Mouse (Mus musculus): Measurements from ENCODE around the gene Bid.
"Not testable (repeated sequence)": the region's sequence is repeated elsewhere in the genome, so short reads cannot be mapped to it uniquely, and the experiment has no call there.

The Bid gene

GRCm38 (mm10) chr6:120903450-120903912 is 13.2 kb downstream of the Bid start:
- DNase-seq (ENCODE audit: low spot score) = no peak

- DNase-seq (ENCODE audit: low spot score) = peak; percentile 26
Measured at GRCm38 (mm10) chr6:120901776-120902645, 14.6 kb downstream of the Bid start.

- DNase-seq (ENCODE audit: low spot score) = peak; percentile 32
Measured at GRCm38 (mm10) chr6:120898188-120898833, 18.3 kb downstream of the Bid start.

GRCm38 (mm10) chr6:120894524-120894923 is 22.1 kb downstream of the Bid start:
- no peak for DNase-seq (ENCODE audit: low spot score)

GRCm38 (mm10) chr6:120894089-120894488 is 22.6 kb downstream of the Bid start:
- DNase-seq (ENCODE audit: low spot score) = no peak

GRCm38 (mm10) chr6:120886696-120887095 is 30.0 kb downstream of the Bid start:
- no peak for DNase-seq (ENCODE audit: low spot score)

GRCm38 (mm10) chr6:120884436-120884835 is 32.2 kb downstream of the Bid start:
- no peak for DNase-seq (ENCODE audit: low spot score)

GRCm38 (mm10) chr6:120879046-120879445 is 37.6 kb downstream of the Bid start:
- no peak for DNase-seq (ENCODE audit: low spot score)

- DNase-seq (ENCODE audit: low spot score) = no peak
Measured at GRCm38 (mm10) chr6:120873874-120874273, 42.8 kb downstream of the Bid start.

GRCm38 (mm10) chr6:120871286-120871685 is 45.4 kb downstream of the Bid start:
- DNase-seq (ENCODE audit: low spot score) = no peak

GRCm38 (mm10) chr6:120868824-120869223 is 47.8 kb downstream of the Bid start:
- DNase-seq (ENCODE audit: low spot score) = no peak

GRCm38 (mm10) chr6:120866051-120866814 is 50.4 kb downstream of the Bid start:
- no peak for DNase-seq (ENCODE audit: low spot score)

GRCm38 (mm10) chr6:120860079-120860478 is 56.6 kb downstream of the Bid start:
- DNase-seq (ENCODE audit: low spot score) = no peak

GRCm38 (mm10) chr6:120858217-120858711 is 58.4 kb downstream of the Bid start:
- no peak for DNase-seq (ENCODE audit: low spot score)

- no peak for DNase-seq (ENCODE audit: low spot score)
Measured at GRCm38 (mm10) chr6:120854413-120854812, 62.2 kb downstream of the Bid start.

- not testable (repeated sequence) for DNase-seq (ENCODE audit: low spot score)
Measured at GRCm38 (mm10) chr6:120850720-120851119, 65.9 kb downstream of the Bid start.

Data from urinary bladder, postnatal 14 days (tissue).